Mouse (Mus musculus): Measurements from ENCODE around the gene Olfr1358. TPM values are rescaled to one million over a fixed set of nuclear protein-coding genes. Genes with fewer than 3 reads are reported as not detected.

Gene Olfr1358
- total RNA-seq (2023), result not detected in 4 replicates

GRCm38 (mm10) chr10:78517128-78517527 lies at the start of gene Olfr1358:
Gene Olfr1358 (plus strand): TSS chr10:78517428.

Other genes starting within 250 kb of the Olfr1358 start
- 96.5 to 116 TPM (median 112 TPM) in 4 replicates for gene Agpat3, start 164.9 kb upstream of the Olfr1358 start, total RNA-seq (2023)
- gene Rrp1, start 104.4 kb upstream of the Olfr1358 start, total RNA-seq (2023), result 376 to 391 TPM (median 377 TPM) in 4 replicates
- gene Cstb, start 91.8 kb upstream of the Olfr1358 start, total RNA-seq (2023), result 48.4 to 62.6 TPM (median 58.4 TPM) in 4 replicates
- gene Pdxk, start 52.5 kb upstream of the Olfr1358 start, total RNA-seq (2023), result 49.3 to 62.0 TPM (median 53.7 TPM) in 4 replicates
- 87.6 to 101 TPM (median 88.0 TPM) in 4 replicates for gene Ilvbl, start 56.9 kb downstream of the Olfr1358 start, total RNA-seq (2023)
- gene Syde1, start 74.5 kb downstream of the Olfr1358 start, total RNA-seq (2023), result 0.75 to 1.3 TPM (median 1.1 TPM) in 4 replicates
- not detected in 4 replicates for gene Olfr1357, start 100.6 kb downstream of the Olfr1358 start, total RNA-seq (2023)
- not detected in 4 replicates for gene Casp14, start 200.9 kb downstream of the Olfr1358 start, total RNA-seq (2023)
- not detected in 4 replicates for gene Ccdc105, start 235.6 kb downstream of the Olfr1358 start, total RNA-seq (2023)

Data from B cell, adult 62 days (primary cell).